Mouse (Mus musculus): ENCODE results near the gene Kndc1.

Gene Kndc1

GRCm38 (mm10) chr7:139905261-139905660, 10.8 kb downstream of the Kndc1 start:
- no peak for DNase-seq (ENCODE audit: inconsistent ontology term)

GRCm38 (mm10) chr7:139905661-139906060, 11.2 kb downstream of the Kndc1 start:
- DNase-seq (ENCODE audit: inconsistent ontology term) = peak; percentile 61

GRCm38 (mm10) chr7:139908176-139908575, 13.7 kb downstream of the Kndc1 start:
- peak; percentile 27 for DNase-seq (ENCODE audit: inconsistent ontology term)

GRCm38 (mm10) chr7:139909469-139909868, 15.0 kb downstream of the Kndc1 start:
- DNase-seq (ENCODE audit: inconsistent ontology term) = no peak

- no peak for DNase-seq (ENCODE audit: inconsistent ontology term)
Measured at GRCm38 (mm10) chr7:139910204-139910835, 15.8 kb downstream of the Kndc1 start.

GRCm38 (mm10) chr7:139914141-139915047, 19.9 kb downstream of the Kndc1 start:
- DNase-seq (ENCODE audit: inconsistent ontology term) = peak; percentile 33

- DNase-seq (ENCODE audit: inconsistent ontology term) = no peak
Measured at GRCm38 (mm10) chr7:139915646-139916257, 21.3 kb downstream of the Kndc1 start.

- DNase-seq (ENCODE audit: inconsistent ontology term) = no peak
Measured at GRCm38 (mm10) chr7:139916345-139916744, 21.8 kb downstream of the Kndc1 start.

- DNase-seq (ENCODE audit: inconsistent ontology term) = no peak
Measured at GRCm38 (mm10) chr7:139918262-139918661, 23.8 kb downstream of the Kndc1 start.

- no peak for DNase-seq (ENCODE audit: inconsistent ontology term)
Measured at GRCm38 (mm10) chr7:139930732-139931131, 36.2 kb downstream of the Kndc1 start.

- DNase-seq (ENCODE audit: inconsistent ontology term) = no peak
Measured at GRCm38 (mm10) chr7:139936705-139937104, 42.2 kb downstream of the Kndc1 start.

GRCm38 (mm10) chr7:139937138-139937537, 42.6 kb downstream of the Kndc1 start:
- DNase-seq (ENCODE audit: inconsistent ontology term) = no peak

- no peak for DNase-seq (ENCODE audit: inconsistent ontology term)
Measured at GRCm38 (mm10) chr7:139937810-139938209, 43.3 kb downstream of the Kndc1 start.

GRCm38 (mm10) chr7:139940476-139941209, 46.1 kb downstream of the Kndc1 start:
- no peak for DNase-seq (ENCODE audit: inconsistent ontology term)

- peak; percentile 27 for DNase-seq (ENCODE audit: inconsistent ontology term)
Measured at GRCm38 (mm10) chr7:139943674-139944281, 49.3 kb downstream of the Kndc1 start, which contains the start of gene Utf1. Gene Utf1, plus strand, starts transcription at chr7:139943789.

- DNase-seq (ENCODE audit: inconsistent ontology term) = no peak
Measured at GRCm38 (mm10) chr7:139944291-139945240, 50.1 kb downstream of the Kndc1 start.

GRCm38 (mm10) chr7:139945516-139945915, 51.0 kb downstream of the Kndc1 start:
- DNase-seq (ENCODE audit: inconsistent ontology term) = no peak

- DNase-seq (ENCODE audit: inconsistent ontology term) = no peak
Measured at GRCm38 (mm10) chr7:139946032-139946431, 51.5 kb downstream of the Kndc1 start.

- no peak for DNase-seq (ENCODE audit: inconsistent ontology term)
Measured at GRCm38 (mm10) chr7:139949893-139950282, 55.4 kb downstream of the Kndc1 start.
